Mouse (Mus musculus): ENCODE measurements around the gene Ptprcap.
A peak's percentile ranks its signal among the peaks of the same experiment; 100 is the strongest.

The Ptprcap gene

GRCm38 (mm10) chr19:4147782-4148490 is 5.5 kb upstream of the Ptprcap start:
- DNase-seq = no peak

- DNase-seq = peak; percentile 96
Measured at GRCm38 (mm10) chr19:4148491-4148806, 5.0 kb upstream of the Ptprcap start, which contains the start of gene Coro1b. Gene Coro1b (plus strand): TSS chr19:4148619.

GRCm38 (mm10) chr19:4148819-4149218 is 4.6 kb upstream of the Ptprcap start:
- DNase-seq = no peak

- no peak for DNase-seq
Measured at GRCm38 (mm10) chr19:4149283-4149682, 4.1 kb upstream of the Ptprcap start.

GRCm38 (mm10) chr19:4149764-4150461 is 3.5 kb upstream of the Ptprcap start:
- DNase-seq = no peak

GRCm38 (mm10) chr19:4150567-4151487 is 2.6 kb upstream of the Ptprcap start:
- no peak for DNase-seq

- DNase-seq = no peak
Measured at GRCm38 (mm10) chr19:4151488-4151860, 1.9 kb upstream of the Ptprcap start.

- DNase-seq = no peak
Measured at GRCm38 (mm10) chr19:4151898-4152297, 1.5 kb upstream of the Ptprcap start.

GRCm38 (mm10) chr19:4152445-4153231 is 766 bp upstream of the Ptprcap start:
- DNase-seq = no peak

- no peak for DNase-seq
Measured at GRCm38 (mm10) chr19:4154437-4155222, 1.2 kb downstream of the Ptprcap start.

GRCm38 (mm10) chr19:4155223-4156072 is 2.0 kb downstream of the Ptprcap start:
- DNase-seq = peak; percentile 46

GRCm38 (mm10) chr19:4156073-4156579 is 2.7 kb downstream of the Ptprcap start:
- no peak for DNase-seq

- DNase-seq = no peak
Measured at GRCm38 (mm10) chr19:4156771-4157170, 3.4 kb downstream of the Ptprcap start.

- no peak for DNase-seq
Measured at GRCm38 (mm10) chr19:4159049-4159448, 5.6 kb downstream of the Ptprcap start.

GRCm38 (mm10) chr19:4162646-4163542 is 9.5 kb downstream of the Ptprcap start, which contains the start of gene Rps6kb2:
Gene Rps6kb2 (minus strand): TSS chr19:4163354.
- DNase-seq = peak; percentile 98

GRCm38 (mm10) chr19:4163543-4163887 is 10.1 kb downstream of the Ptprcap start:
- no peak for DNase-seq

GRCm38 (mm10) chr19:4164100-4164499 is 10.7 kb downstream of the Ptprcap start:
- no peak for DNase-seq

GRCm38 (mm10) chr19:4164721-4165120 is 11.3 kb downstream of the Ptprcap start:
- DNase-seq = no peak

- no peak for DNase-seq
Measured at GRCm38 (mm10) chr19:4166678-4167476, 13.5 kb downstream of the Ptprcap start.
